Mouse (Mus musculus): ENCODE measurements around the gene Pskh1. TPM values are rescaled to one million over a fixed set of nuclear protein-coding genes. Genes with fewer than 3 reads are reported as not detected.
A peak's percentile ranks its signal among the peaks of the same experiment; 100 is the strongest.

The Pskh1 gene
- polyA plus RNA-seq, 1 experiment: 13.1 TPM

DNA sequence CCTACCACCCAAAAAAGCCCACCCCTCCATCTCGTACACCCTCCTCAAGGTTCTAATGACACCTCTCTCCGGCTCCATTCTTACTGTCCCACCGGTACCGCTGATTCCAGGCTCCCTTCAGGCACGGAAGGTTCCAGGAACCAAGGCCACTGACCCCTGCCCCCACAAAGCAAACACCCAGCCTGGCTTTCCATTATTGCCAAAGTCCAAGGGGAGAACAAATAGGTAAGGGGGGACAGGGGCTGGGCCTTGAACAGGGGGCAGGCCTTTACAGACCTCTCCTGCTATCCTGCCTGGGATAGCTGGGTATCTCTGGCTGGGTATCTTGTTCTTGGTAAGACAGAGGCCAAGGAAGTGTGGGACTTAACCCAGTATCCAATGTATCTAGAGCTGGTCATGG lies 42.3 kb downstream of the Pskh1 start:
- TF ChIP-seq POLR2A (IDR thresholded peaks at IDR 0.05; ENCODE audit: extremely low read depth, insufficient read depth, low read length) (no peak), CTCF (IDR thresholded peaks at IDR 0.05; ENCODE audit: extremely low read depth, insufficient read depth, low read length) (no peak)
- H3K4me3 ChIP-seq (ENCODE audit: insufficient read depth, low read length): no peak overlapping the region
- H3K27ac ChIP-seq (ENCODE audit: insufficient read depth, low read length): no peak overlapping the region
- H3K4me1 ChIP-seq (ENCODE audit: control insufficient read depth, insufficient read depth, low read length): no peaks in the 10 kb centered on the region

DNA sequence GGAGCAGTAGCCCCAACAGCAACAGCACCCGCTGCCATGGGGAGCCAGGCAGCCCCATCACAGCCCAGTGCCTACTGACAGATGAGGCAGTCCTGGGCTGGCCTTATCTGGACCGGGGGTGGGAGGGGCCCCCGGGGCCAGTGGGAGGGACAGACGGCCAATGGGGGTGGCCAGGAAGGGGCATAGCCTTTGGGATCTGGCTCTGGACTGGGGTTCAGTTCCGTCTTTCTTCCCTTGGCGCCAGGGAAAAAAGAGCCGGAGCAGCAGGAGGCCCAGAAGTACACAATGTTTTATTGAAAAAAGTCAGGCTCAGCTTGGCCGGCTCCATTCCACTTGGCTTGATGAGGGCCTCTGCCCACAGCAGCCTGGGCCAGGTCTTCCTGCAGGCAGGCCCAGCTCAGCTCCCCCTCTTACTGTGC lies 43.1 kb downstream of the Pskh1 start, which contains the start of gene Lcat:
Lcat (minus strand) TSS at position 62 of the 419 bp plus-strand sequence.
- no peaks in the 10 kb centered on the region for H3K4me1 ChIP-seq (ENCODE audit: control insufficient read depth, insufficient read depth, low read length)
- peak within 1 kb of the TSS; percentile 76 for H3K27ac ChIP-seq (ENCODE audit: insufficient read depth, low read length)
- TF ChIP-seq POLR2A (IDR thresholded peaks at IDR 0.05; ENCODE audit: extremely low read depth, insufficient read depth, low read length): peak; percentile 66; the same call in 1 of the 2 replicates
- TF ChIP-seq CTCF (IDR thresholded peaks at IDR 0.05; ENCODE audit: extremely low read depth, insufficient read depth, low read length): no peak
- no peak within 1 kb of the TSS for H3K4me3 ChIP-seq (ENCODE audit: insufficient read depth, low read length)

DNA sequence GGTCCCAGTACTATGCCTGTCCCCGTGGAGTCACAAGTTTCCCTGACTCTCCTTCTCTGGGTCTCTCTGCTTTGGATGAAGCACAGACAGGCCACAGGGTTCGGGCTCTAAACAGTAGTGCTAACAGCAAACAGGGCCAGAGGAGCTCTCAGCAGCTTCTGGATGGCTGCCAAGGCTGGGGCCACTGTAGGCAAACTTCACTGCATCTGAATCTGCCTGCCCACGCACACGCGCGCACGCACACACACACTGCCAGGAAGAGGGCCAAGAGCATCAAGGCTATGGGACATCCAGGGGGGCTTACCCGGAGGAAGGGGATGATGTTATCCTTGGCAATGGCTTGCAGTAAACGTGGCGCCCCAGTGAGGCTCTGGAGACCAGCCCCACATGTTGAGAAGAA lies 49.1 kb downstream of the Pskh1 start:
- H3K4me3 ChIP-seq (ENCODE audit: insufficient read depth, low read length): no peak overlapping the region
- TF ChIP-seq POLR2A (IDR thresholded peaks at IDR 0.05; ENCODE audit: extremely low read depth, insufficient read depth, low read length): no peak
- TF ChIP-seq CTCF (IDR thresholded peaks at IDR 0.05; ENCODE audit: extremely low read depth, insufficient read depth, low read length): no peak
- H3K4me1 ChIP-seq (ENCODE audit: control insufficient read depth, insufficient read depth, low read length): peaks cover 2% of the 10 kb centered on the region; the same call in 1 of the 2 replicates
- no peak overlapping the region for H3K27ac ChIP-seq (ENCODE audit: insufficient read depth, low read length)

DNA sequence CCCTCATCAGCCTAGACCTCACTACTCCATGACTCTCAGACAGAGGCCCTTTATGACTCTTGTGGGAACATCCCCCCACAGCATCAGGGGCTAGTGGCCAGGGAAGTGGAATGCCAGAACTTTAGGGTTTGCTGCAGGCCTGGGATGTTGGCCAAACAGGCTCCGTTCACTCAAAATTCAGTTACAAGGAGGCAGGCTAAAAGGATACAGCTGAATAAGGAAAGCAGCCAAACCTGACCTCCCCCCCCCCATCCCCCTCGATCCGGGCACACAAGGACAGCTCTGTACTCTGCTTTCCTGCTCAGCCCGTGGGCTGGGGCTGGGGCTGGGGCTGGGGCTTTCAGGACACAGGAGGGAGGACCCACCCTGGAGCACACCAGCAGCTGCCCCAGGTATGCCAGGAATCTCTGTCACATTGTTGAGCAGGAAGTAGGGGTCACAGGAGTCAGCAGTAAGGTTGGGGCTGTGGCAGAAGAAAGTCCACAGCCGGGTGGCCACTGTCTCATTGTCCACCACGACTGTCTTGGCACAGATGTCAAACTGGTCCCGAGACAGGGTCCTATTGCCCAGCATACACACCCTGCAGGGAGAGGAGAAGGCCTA lies 50.9 kb downstream of the Pskh1 start:
- Histone ChIP-seq H3K4me1 (ENCODE audit: control insufficient read depth, insufficient read depth, low read length) (peaks cover 2% of the 10 kb centered on the region; the same call in 1 of the 2 replicates), H3K4me3 (ENCODE audit: insufficient read depth, low read length) (no peak overlapping the region), H3K27ac (ENCODE audit: insufficient read depth, low read length) (peak overlapping the region; percentile 18; the same call in 1 of the 2 replicates)
- TF ChIP-seq POLR2A (IDR thresholded peaks at IDR 0.05; ENCODE audit: extremely low read depth, insufficient read depth, low read length) (no peak), CTCF (IDR thresholded peaks at IDR 0.05; ENCODE audit: extremely low read depth, insufficient read depth, low read length) (no peak)

DNA sequence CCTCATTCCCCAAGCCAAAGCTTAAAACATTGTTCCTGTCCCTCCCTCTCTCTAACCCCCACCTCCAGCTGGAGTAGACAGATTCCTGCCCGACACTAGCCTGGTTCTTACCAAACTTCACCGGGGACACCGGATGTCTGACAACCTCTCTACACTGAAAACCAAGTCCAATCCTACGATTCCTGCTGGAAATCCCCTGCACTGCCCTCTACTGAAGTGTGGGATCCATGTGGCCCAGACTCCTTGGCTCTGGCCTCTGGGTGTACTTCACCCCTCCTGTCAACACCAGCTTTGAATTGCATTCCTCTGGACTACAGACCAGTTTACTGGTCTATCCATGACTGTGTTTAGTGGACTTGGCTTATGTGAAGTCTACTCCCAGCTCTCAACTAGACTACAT lies 56.3 kb downstream of the Pskh1 start:
- no peak overlapping the region for H3K4me3 ChIP-seq (ENCODE audit: insufficient read depth, low read length)
- no peak overlapping the region for H3K27ac ChIP-seq (ENCODE audit: insufficient read depth, low read length)
- H3K4me1 ChIP-seq (ENCODE audit: control insufficient read depth, insufficient read depth, low read length): no peaks in the 10 kb centered on the region
- TF ChIP-seq POLR2A (IDR thresholded peaks at IDR 0.05; ENCODE audit: extremely low read depth, insufficient read depth, low read length) (no peak), CTCF (IDR thresholded peaks at IDR 0.05; ENCODE audit: extremely low read depth, insufficient read depth, low read length) (no peak)

DNA sequence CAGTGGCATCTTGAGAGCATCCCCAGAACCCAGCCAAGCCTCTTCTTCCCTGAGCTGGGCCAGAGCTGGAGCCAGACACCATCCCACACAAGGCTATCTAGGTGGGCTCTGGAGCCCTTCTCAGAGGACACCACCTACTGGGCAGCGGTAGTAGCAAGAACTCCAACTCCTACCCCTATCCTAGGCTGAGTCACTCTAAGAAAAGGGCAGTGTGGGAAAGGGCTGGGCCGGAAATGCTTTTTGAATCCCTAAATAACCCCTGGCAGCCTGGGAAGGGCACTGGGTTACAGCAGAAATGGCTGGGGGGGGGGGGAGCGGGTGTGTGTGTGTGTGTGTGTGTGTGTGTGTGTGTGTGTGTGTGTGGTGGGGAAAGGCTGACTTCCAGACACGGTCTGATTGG lies 57.6 kb downstream of the Pskh1 start:
- H3K4me1 ChIP-seq (ENCODE audit: control insufficient read depth, insufficient read depth, low read length): no peaks in the 10 kb centered on the region
- no peak overlapping the region for H3K4me3 ChIP-seq (ENCODE audit: insufficient read depth, low read length)
- H3K27ac ChIP-seq (ENCODE audit: insufficient read depth, low read length): no peak overlapping the region
- TF ChIP-seq CTCF (IDR thresholded peaks at IDR 0.05; ENCODE audit: extremely low read depth, insufficient read depth, low read length) (no peak), POLR2A (IDR thresholded peaks at IDR 0.05; ENCODE audit: extremely low read depth, insufficient read depth, low read length) (no peak)

DNA sequence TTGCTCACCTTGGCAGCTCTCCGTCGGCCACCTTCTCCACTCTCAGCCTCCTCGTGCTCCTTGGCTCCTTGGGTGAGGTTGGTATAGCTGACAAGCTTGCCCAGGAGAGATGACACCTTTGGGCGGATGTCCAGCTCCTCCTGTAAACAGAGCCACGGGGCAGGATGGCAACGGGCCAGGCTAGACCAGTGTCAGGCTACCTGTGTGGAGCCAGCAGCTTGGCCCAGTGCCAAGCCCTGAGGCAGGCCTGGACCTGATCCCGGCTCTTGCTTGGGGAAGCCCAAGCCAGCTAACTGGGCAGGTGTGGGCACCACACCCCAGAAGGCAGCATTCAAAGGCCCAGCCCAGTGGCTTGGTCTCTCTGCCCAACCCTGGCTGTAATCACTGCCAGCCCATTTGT lies 59.1 kb downstream of the Pskh1 start:
- Histone ChIP-seq H3K4me1 (ENCODE audit: control insufficient read depth, insufficient read depth, low read length) (no peaks in the 10 kb centered on the region), H3K4me3 (ENCODE audit: insufficient read depth, low read length) (no peak overlapping the region), H3K27ac (ENCODE audit: insufficient read depth, low read length) (no peak overlapping the region)
- TF ChIP-seq CTCF (IDR thresholded peaks at IDR 0.05; ENCODE audit: extremely low read depth, insufficient read depth, low read length): no peak
- no peak for TF ChIP-seq POLR2A (IDR thresholded peaks at IDR 0.05; ENCODE audit: extremely low read depth, insufficient read depth, low read length)

DNA sequence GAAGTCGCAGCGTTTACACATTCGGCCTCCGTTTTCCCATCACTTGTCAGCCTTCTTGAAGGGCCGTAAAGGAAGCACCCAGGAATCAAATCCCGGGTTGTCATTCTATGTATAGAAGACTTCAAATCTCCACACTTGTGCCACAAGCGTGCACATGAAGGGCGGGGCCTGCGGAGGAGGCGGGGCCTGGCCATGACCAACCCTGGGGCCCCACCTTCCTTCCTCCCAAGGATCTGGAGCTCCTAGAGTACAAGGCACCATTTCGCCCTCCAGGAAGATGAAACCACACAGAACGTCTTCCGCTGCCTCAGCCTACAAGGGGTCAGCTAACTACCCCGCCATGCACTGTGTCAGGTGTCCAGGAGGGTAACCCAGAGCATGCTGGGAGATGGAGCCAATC lies 60.9 kb downstream of the Pskh1 start:
- no peak overlapping the region for H3K27ac ChIP-seq (ENCODE audit: insufficient read depth, low read length)
- TF ChIP-seq CTCF (IDR thresholded peaks at IDR 0.05; ENCODE audit: extremely low read depth, insufficient read depth, low read length) (no peak), POLR2A (IDR thresholded peaks at IDR 0.05; ENCODE audit: extremely low read depth, insufficient read depth, low read length) (no peak)
- no peaks in the 10 kb centered on the region; the same call in 1 of the 2 replicates for H3K4me1 ChIP-seq (ENCODE audit: control insufficient read depth, insufficient read depth, low read length)
- no peak overlapping the region for H3K4me3 ChIP-seq (ENCODE audit: insufficient read depth, low read length)

DNA sequence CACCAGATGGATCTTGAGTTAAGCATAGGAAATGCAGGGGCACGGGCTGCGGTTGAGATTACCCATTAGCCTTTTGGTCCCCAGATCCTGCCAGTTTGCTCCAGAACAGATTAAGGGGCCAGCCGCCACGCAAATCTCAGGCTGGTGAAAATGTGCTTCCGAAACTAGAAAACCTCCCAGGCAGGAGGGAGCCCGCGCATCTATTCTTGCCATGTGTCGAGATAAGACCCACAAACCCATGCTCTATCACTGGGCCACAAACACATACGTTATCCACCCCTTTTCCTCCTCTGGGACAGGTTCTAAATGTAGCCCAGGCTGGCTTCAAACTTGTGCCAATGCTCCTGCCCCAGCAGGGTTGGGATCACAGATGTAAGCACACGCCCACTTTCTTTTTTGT lies 61.3 kb downstream of the Pskh1 start:
- Histone ChIP-seq H3K4me1 (ENCODE audit: control insufficient read depth, insufficient read depth, low read length) (no peaks in the 10 kb centered on the region; the same call in 1 of the 2 replicates), H3K27ac (ENCODE audit: insufficient read depth, low read length) (no peak overlapping the region), H3K4me3 (ENCODE audit: insufficient read depth, low read length) (no peak overlapping the region)
- no peak for TF ChIP-seq POLR2A (IDR thresholded peaks at IDR 0.05; ENCODE audit: extremely low read depth, insufficient read depth, low read length)
- TF ChIP-seq CTCF (IDR thresholded peaks at IDR 0.05; ENCODE audit: extremely low read depth, insufficient read depth, low read length): no peak

DNA sequence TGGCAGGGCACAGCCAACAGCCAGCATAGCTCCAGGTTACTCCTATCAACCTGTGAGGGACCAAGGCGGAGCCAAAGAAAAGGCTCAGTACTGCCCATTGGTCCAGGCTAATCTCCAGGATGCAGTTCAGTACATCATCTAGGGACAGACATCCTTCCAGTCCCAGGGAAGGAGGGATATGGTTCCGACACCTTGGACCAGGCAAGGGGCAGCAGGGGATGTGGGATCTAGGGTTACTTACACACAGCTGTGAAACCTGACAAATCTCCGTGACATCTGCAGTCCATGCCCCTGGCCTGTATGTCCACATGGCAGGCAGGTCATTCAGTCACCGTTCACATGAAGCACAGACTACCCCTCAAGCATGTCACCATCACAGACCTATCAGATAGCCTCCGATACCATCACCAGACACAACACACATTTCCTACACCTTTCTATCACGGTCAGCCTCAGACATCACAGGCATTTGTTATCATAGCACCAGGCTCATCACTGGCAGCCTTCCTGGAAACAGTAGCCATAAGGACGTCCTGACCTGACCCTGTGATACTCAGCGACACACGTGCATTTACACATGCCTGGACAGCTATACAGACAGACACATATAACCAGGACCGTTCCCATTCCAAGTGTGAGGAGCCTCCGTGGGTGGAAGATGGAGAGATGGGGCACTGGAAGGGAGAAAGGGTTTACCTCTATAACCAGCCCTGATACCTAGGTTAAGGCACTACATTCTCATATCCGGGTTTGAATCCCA lies 64.4 kb downstream of the Pskh1 start:
- Histone ChIP-seq H3K27ac (ENCODE audit: insufficient read depth, low read length) (no peak overlapping the region), H3K4me1 (ENCODE audit: control insufficient read depth, insufficient read depth, low read length) (no peaks in the 10 kb centered on the region; the same call in 1 of the 2 replicates), H3K4me3 (ENCODE audit: insufficient read depth, low read length) (peak overlapping the region; percentile 57; the same call in 1 of the 2 replicates)
- TF ChIP-seq POLR2A (IDR thresholded peaks at IDR 0.05; ENCODE audit: extremely low read depth, insufficient read depth, low read length): no peak
- TF ChIP-seq CTCF (IDR thresholded peaks at IDR 0.05; ENCODE audit: extremely low read depth, insufficient read depth, low read length): no peak
